Mouse (Mus musculus) liver, embryonic 12.5 days (tissue): ENCODE data around the gene Klhl29. TPM values are rescaled to one million over a fixed set of nuclear protein-coding genes. Genes with fewer than 3 reads are reported as not detected.

Source experiments
- ATAC-seq: fragments of 200-750 bp; cut with Nextera tagmentation; 2 replicates; pipeline ENCODE4 v1.8.0; 2017; ENCODE audit warnings: moderate number of reproducible peaks, mild to moderate bottlenecking, moderate library complexity
- H3K27ac ChIP-seq: fragments of 300-500 bp; sonication (generic); 2 replicates; pipeline ENCODE4 v1.5.1; 2016; ENCODE audit warnings: mild to moderate bottlenecking
- H3K27me3 ChIP-seq: fragments of 300-500 bp; sonication (generic); replicated peaks from 2 replicates; pipeline ENCODE4 v1.6.1; 2016; ENCODE audit warnings: mild to moderate bottlenecking, moderate library complexity
- H3K36me3 ChIP-seq: fragments of 300-500 bp; sonication (generic); 2 replicates; pipeline ENCODE4 v1.6.1; 2016; ENCODE audit warnings: mild to moderate bottlenecking, moderate library complexity
- H3K4me1 ChIP-seq: fragments of 300-500 bp; sonication (generic); 2 replicates; pipeline ENCODE4 v1.6.1; 2016
- H3K4me2 ChIP-seq: fragments of 300-500 bp; sonication (generic); 2 replicates; pipeline ENCODE4 v1.6.1; 2016; ENCODE audit warnings: mild to moderate bottlenecking, moderate library complexity
- H3K4me3 ChIP-seq: fragments of 300-500 bp; sonication (generic); 2 replicates; pipeline ENCODE4 v1.5.1; 2016; ENCODE audit warnings: mild to moderate bottlenecking, moderate library complexity
- H3K9ac ChIP-seq: fragments of 300-500 bp; sonication (generic); 2 replicates; pipeline ENCODE4 v1.6.1; 2016; ENCODE audit warnings: mild to moderate bottlenecking, moderate library complexity
- H3K9me3 ChIP-seq: fragments of 300-500 bp; sonication (generic); replicated peaks from 2 replicates; pipeline ENCODE4 v1.6.1; 2016; ENCODE audit warnings: mild to moderate bottlenecking, moderate library complexity
- WGBS: fragments of 180-500 bp; shearing (Covaris S2); methylation state at CpG from one replicate; pipeline ENCODE4 v1.1.7; 2016; ENCODE audit not compliant: insufficient replicate concordance; 5-methylcytosine and 5-hydroxymethylcytosine counted together
- polyA plus RNA-seq: library from polyadenylated mRNA; unstranded; fragments of >200 nt; fragmentation: Nextera tagmentation; extraction: Ambion mirVana; gene quantifications from 2 replicates; pipeline ENCODE4 v1.2.1, GENCODE M21; 2016

Gene Klhl29
- polyA plus RNA-seq, 1 experiment from 2014 or later, result 0.31 TPM

- no peaks in the 10 kb centered on the region for H3K36me3 ChIP-seq
- no peaks in the 10 kb centered on the region for H3K4me1 ChIP-seq
- no peak overlapping the region for H3K27ac ChIP-seq
- no peak overlapping the region for H3K4me2 ChIP-seq
- no peak overlapping the region for H3K9ac ChIP-seq
- H3K9me3 ChIP-seq, result no peaks in the 10 kb centered on the region
- no peak for ATAC-seq
- H3K4me3 ChIP-seq, result no peak overlapping the region
- peaks cover 20% of the 10 kb centered on the region for H3K27me3 ChIP-seq
Observed at GRCm38 (mm10) chr12:5381694-5382093, 6.2 kb upstream of the Klhl29 start.

- WGBS, result 1% methylated on average over 60 of the region's 84 CpGs
- peak; percentile 33 for ATAC-seq
- Histone ChIP-seq H3K4me1 (0 out of 2 replicates have a peak, but pooled peaks cover 10% of the 10 kb centered on the region), H3K27me3 (peaks cover 80% of the 10 kb centered on the region), H3K9me3 (no peaks in the 10 kb centered on the region), H3K36me3 (no peaks in the 10 kb centered on the region), H3K4me2 (peak overlapping the region; percentile 72), H3K27ac (no peak overlapping the region), H3K4me3 (peak overlapping the region; percentile 55), H3K9ac (peak overlapping the region; percentile 17; the same call in 1 of the 2 replicates)
Observed at GRCm38 (mm10) chr12:5374684-5375615, 532 bp downstream of the Klhl29 start.

GRCm38 (mm10) chr12:5374196-5374683 is 1.2 kb downstream of the Klhl29 start:
- peak overlapping the region; percentile 72 for H3K4me2 ChIP-seq
- H3K4me3 ChIP-seq, result peak overlapping the region; percentile 55
- no peaks in the 10 kb centered on the region for H3K9me3 ChIP-seq
- no peak overlapping the region for H3K9ac ChIP-seq
- H3K27ac ChIP-seq, result no peak overlapping the region
- ATAC-seq, result no peak
- 2% methylated on average over 31 of the region's 31 CpGs for WGBS
- H3K36me3 ChIP-seq, result no peaks in the 10 kb centered on the region
- H3K27me3 ChIP-seq, result peaks cover 78% of the 10 kb centered on the region
- H3K4me1 ChIP-seq, result 0 out of 2 replicates have a peak, but pooled peaks cover 10% of the 10 kb centered on the region

GRCm38 (mm10) chr12:5373641-5374195 is 1.8 kb downstream of the Klhl29 start:
- H3K4me2 ChIP-seq, result peak overlapping the region; percentile 72
- H3K36me3 ChIP-seq, result no peaks in the 10 kb centered on the region
- peaks cover 74% of the 10 kb centered on the region for H3K27me3 ChIP-seq
- no peak overlapping the region for H3K27ac ChIP-seq
- no peak for ATAC-seq
- 2% methylated on average over 42 of the region's 42 CpGs for WGBS
- H3K9ac ChIP-seq, result no peak overlapping the region
- no peaks in the 10 kb centered on the region for H3K9me3 ChIP-seq
- H3K4me3 ChIP-seq, result peak overlapping the region; percentile 55
- 0 out of 2 replicates have a peak, but pooled peaks cover 10% of the 10 kb centered on the region for H3K4me1 ChIP-seq

- Histone ChIP-seq H3K9ac (no peak overlapping the region), H3K9me3 (no peaks in the 10 kb centered on the region), H3K36me3 (no peaks in the 10 kb centered on the region), H3K4me3 (no peak overlapping the region), H3K4me2 (no peak overlapping the region), H3K27me3 (peaks cover 36% of the 10 kb centered on the region), H3K27ac (no peak overlapping the region), H3K4me1 (0 out of 2 replicates have a peak, but pooled peaks cover 5% of the 10 kb centered on the region)
- 74% methylated on average over 4 of the region's 4 CpGs for WGBS
- ATAC-seq, result no peak
Observed at GRCm38 (mm10) chr12:5369396-5369795, 6.1 kb downstream of the Klhl29 start.

GRCm38 (mm10) chr12:5364836-5365235 is 10.6 kb downstream of the Klhl29 start:
- no peak for ATAC-seq
- Histone ChIP-seq H3K9ac (no peak overlapping the region), H3K9me3 (no peaks in the 10 kb centered on the region), H3K27me3 (no peaks in the 10 kb centered on the region; the same call in 1 of the 2 replicates), H3K4me2 (no peak overlapping the region), H3K36me3 (no peaks in the 10 kb centered on the region), H3K4me1 (no peaks in the 10 kb centered on the region), H3K4me3 (no peak overlapping the region), H3K27ac (no peak overlapping the region)
- WGBS, result 67% methylated on average over 3 of the region's 3 CpGs

- H3K9me3 ChIP-seq, result no peaks in the 10 kb centered on the region
- no peak for ATAC-seq
- H3K9ac ChIP-seq, result no peak overlapping the region
- no peak overlapping the region for H3K4me3 ChIP-seq
- H3K36me3 ChIP-seq, result no peaks in the 10 kb centered on the region
- H3K27me3 ChIP-seq, result no peaks in the 10 kb centered on the region
- H3K27ac ChIP-seq, result no peak overlapping the region
- H3K4me2 ChIP-seq, result no peak overlapping the region
- H3K4me1 ChIP-seq, result no peaks in the 10 kb centered on the region
- WGBS, result 65% methylated on average over 17 of the region's 17 CpGs
Observed at GRCm38 (mm10) chr12:5363961-5364634, 11.4 kb downstream of the Klhl29 start.

GRCm38 (mm10) chr12:5359065-5359464 is 16.4 kb downstream of the Klhl29 start:
- Histone ChIP-seq H3K36me3 (no peaks in the 10 kb centered on the region), H3K4me1 (no peaks in the 10 kb centered on the region), H3K4me3 (no peak overlapping the region), H3K9me3 (no peaks in the 10 kb centered on the region), H3K27me3 (no peaks in the 10 kb centered on the region), H3K27ac (no peak overlapping the region), H3K9ac (no peak overlapping the region), H3K4me2 (no peak overlapping the region)
- ATAC-seq, result no peak
- 36% methylated on average over 5 of the region's 5 CpGs for WGBS

- Histone ChIP-seq H3K27me3 (no peaks in the 10 kb centered on the region), H3K27ac (no peak overlapping the region), H3K4me1 (no peaks in the 10 kb centered on the region), H3K36me3 (no peaks in the 10 kb centered on the region), H3K4me3 (no peak overlapping the region), H3K9ac (no peak overlapping the region), H3K4me2 (no peak overlapping the region), H3K9me3 (no peaks in the 10 kb centered on the region)
- no peak for ATAC-seq
- 43% methylated on average over 6 of the region's 6 CpGs for WGBS
Observed at GRCm38 (mm10) chr12:5358497-5358896, 17.0 kb downstream of the Klhl29 start.

GRCm38 (mm10) chr12:5353416-5353815 is 22.1 kb downstream of the Klhl29 start:
- WGBS, result 68% methylated on average over 9 of the region's 9 CpGs

GRCm38 (mm10) chr12:5352771-5353170 is 22.7 kb downstream of the Klhl29 start:
- no peak for ATAC-seq
- 63% methylated on average over 8 of the region's 8 CpGs for WGBS
- H3K9ac ChIP-seq, result no peak overlapping the region
- no peaks in the 10 kb centered on the region for H3K9me3 ChIP-seq
- H3K36me3 ChIP-seq, result no peaks in the 10 kb centered on the region
- H3K27ac ChIP-seq, result no peak overlapping the region
- no peak overlapping the region for H3K4me2 ChIP-seq
- no peaks in the 10 kb centered on the region for H3K27me3 ChIP-seq
- no peak overlapping the region for H3K4me3 ChIP-seq
- H3K4me1 ChIP-seq, result no peaks in the 10 kb centered on the region

More at GRCm38 (mm10) chr12:5353416-5353815, 22.1 kb downstream of the Klhl29 start:
- Histone ChIP-seq H3K27ac (no peak overlapping the region), H3K27me3 (no peaks in the 10 kb centered on the region), H3K4me1 (no peaks in the 10 kb centered on the region), H3K36me3 (no peaks in the 10 kb centered on the region), H3K4me2 (no peak overlapping the region), H3K9ac (no peak overlapping the region), H3K4me3 (no peak overlapping the region), H3K9me3 (no peaks in the 10 kb centered on the region)
- ATAC-seq, result no peak
